ENCODE assay signal across 8 mouse cellular contexts in the genomic region with DNA sequence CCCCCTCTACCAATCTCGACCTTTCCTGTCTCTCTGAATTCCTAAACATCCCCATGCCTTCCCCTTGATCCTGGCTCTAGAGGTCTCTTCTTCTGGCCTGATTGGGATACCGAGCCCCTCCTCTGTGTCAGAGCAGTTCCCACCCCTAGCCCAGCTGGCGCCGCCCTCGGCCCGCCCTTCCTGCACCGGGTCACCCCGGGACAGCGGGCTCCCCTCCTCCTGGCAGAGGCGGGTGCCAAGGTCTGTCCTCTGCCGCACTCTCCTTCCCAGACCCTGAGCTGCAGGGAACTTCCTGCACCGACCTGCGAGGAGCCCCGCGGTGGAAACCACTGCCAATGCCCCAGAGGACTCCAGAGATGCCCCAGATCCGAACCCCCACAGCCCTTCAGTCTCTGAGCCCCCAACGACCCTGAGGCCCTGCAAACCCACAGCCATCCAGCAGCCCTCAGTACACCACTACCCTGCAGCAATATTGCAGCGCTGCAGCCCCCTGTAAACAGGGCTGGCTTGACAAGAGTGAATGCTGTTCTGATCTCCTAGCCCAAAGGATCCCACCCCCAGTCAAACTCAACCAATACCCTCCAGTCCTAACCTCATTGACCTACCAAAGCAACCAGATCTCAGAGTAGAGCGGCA. TPM values are rescaled to one million over a fixed set of nuclear protein-coding genes. Genes with fewer than 3 reads are reported as not detected.
A peak's percentile ranks its signal among the peaks of the same experiment; 100 is the strongest.
DNase-seq lines count a peak whose midpoint lies in the region; ATAC-seq and TF ChIP-seq lines count a peak whose summit lies in the region.

No protein-coding gene starts in this region.

- H3K9ac ChIP-seq in embryonic facial prominence, embryonic 14.5 days (ENCODE audit: low read depth, low read length) = no peak overlapping the region
- H3K9ac ChIP-seq in heart, embryonic 12.5 days = no peak overlapping the region
- no peak overlapping the region for H3K9ac ChIP-seq in liver, embryonic 16.5 days (ENCODE audit: low read depth, low read length)
- no peak overlapping the region for H3K9ac ChIP-seq in neural tube, embryonic 14.5 days (replicated peaks; ENCODE audit: low read depth, low read length)

- H3K4me2 ChIP-seq in embryonic facial prominence, embryonic 14.5 days (ENCODE audit: low read depth, low read length) = peak overlapping the region; percentile 47
- peak overlapping the region; percentile 59 for H3K4me2 ChIP-seq in heart, embryonic 12.5 days
- H3K4me2 ChIP-seq in liver, embryonic 16.5 days (ENCODE audit: low read depth, low read length) = no peak overlapping the region
- peak overlapping the region; percentile 22; the same call in 1 of the 2 replicates for H3K4me2 ChIP-seq in neural tube, embryonic 14.5 days (ENCODE audit: low read depth, low read length)

- H3K4me3 ChIP-seq in layer of hippocampus, adult 2 months = peak overlapping the region; percentile 1; the same call in 1 of the 2 replicates
- H3K4me3 ChIP-seq in embryonic facial prominence, embryonic 14.5 days (ENCODE audit: low read depth, low read length) = peak overlapping the region; percentile 5; the same call in 1 of the 2 replicates
- H3K4me3 ChIP-seq in heart, embryonic 12.5 days = peak overlapping the region; percentile 31
- no peak overlapping the region for H3K4me3 ChIP-seq in liver, embryonic 16.5 days (ENCODE audit: low read depth, low read length)
- no peak overlapping the region for H3K4me3 ChIP-seq in neural tube, embryonic 14.5 days (ENCODE audit: low read depth, low read length)

- no peaks in the 10 kb centered on the region for H3K27me3 ChIP-seq in embryonic facial prominence, embryonic 14.5 days (replicated peaks; ENCODE audit: control insufficient read depth, insufficient read depth, low read length)
- H3K27me3 ChIP-seq in heart, embryonic 12.5 days (replicated peaks) = no peaks in the 10 kb centered on the region
- no peaks in the 10 kb centered on the region for H3K27me3 ChIP-seq in liver, embryonic 16.5 days (ENCODE audit: control insufficient read depth, insufficient read depth, low read depth, low read length)
- no peaks in the 10 kb centered on the region for H3K27me3 ChIP-seq in neural tube, embryonic 14.5 days (ENCODE audit: control insufficient read depth, insufficient read depth, low read length)

- no peak for TF ChIP-seq CTCF in layer of hippocampus, adult 2 months (conservative IDR thresholded peaks at IDR 0.05)

- H3K36me3 ChIP-seq in embryonic facial prominence, embryonic 14.5 days (ENCODE audit: control insufficient read depth, insufficient read depth, low read length) = no peaks in the 10 kb centered on the region
- H3K36me3 ChIP-seq in heart, embryonic 12.5 days = no peaks in the 10 kb centered on the region
- no peaks in the 10 kb centered on the region for H3K36me3 ChIP-seq in liver, embryonic 16.5 days (ENCODE audit: control insufficient read depth, insufficient read depth)
- no peaks in the 10 kb centered on the region for H3K36me3 ChIP-seq in neural tube, embryonic 14.5 days (ENCODE audit: control insufficient read depth, insufficient read depth, low read length)

- H3K4me1 ChIP-seq in embryonic facial prominence, embryonic 14.5 days (ENCODE audit: control insufficient read depth, insufficient read depth, low read length) = no peaks in the 10 kb centered on the region
- H3K4me1 ChIP-seq in heart, embryonic 12.5 days (replicated peaks) = peaks cover 8% of the 10 kb centered on the region
- H3K4me1 ChIP-seq in liver, embryonic 16.5 days (ENCODE audit: control insufficient read depth, low read depth, low read length) = no peaks in the 10 kb centered on the region
- H3K4me1 ChIP-seq in neural tube, embryonic 14.5 days (ENCODE audit: control insufficient read depth, insufficient read depth, low read length) = no peaks in the 10 kb centered on the region

- DNase-seq in layer of hippocampus, adult 2 months (ENCODE audit: low spot score in 2 of 2) = peak in 1 of 2 experiments; percentile 25
- DNase-seq in layer of hippocampus, adult 9-10 months (ENCODE audit: low spot score) = no peak
- no peak for DNase-seq in embryonic facial prominence, embryonic 14.5 days (ENCODE audit: low spot score)
- peak; percentile 90 for DNase-seq in kidney, adult 9 months
- peak; percentile 45 for DNase-seq in urinary bladder, postnatal 14 days (ENCODE audit: low spot score)

- peak; percentile 89 for ATAC-seq in embryonic facial prominence, embryonic 14.5 days (ENCODE audit: low read depth)
- peak; percentile 53; the same call in 1 of the 2 replicates for ATAC-seq in heart, embryonic 12.5 days (ENCODE audit: insufficient number of reproducible peaks, low FRiP score)
- ATAC-seq in liver, embryonic 16.5 days (ENCODE audit: low read depth) = 0 out of 2 replicates have a peak, but pooled peaks have one; percentile 11
- ATAC-seq in neural tube, embryonic 14.5 days (ENCODE audit: low read depth) = peak; percentile 54; the same call in 1 of the 2 replicates

- WGBS in embryonic facial prominence, embryonic 14.5 days = 6% methylated on average over 19 of the region's 19 CpGs
- WGBS in heart, embryonic 12.5 days = 5% methylated on average over 17 of the region's 19 CpGs
- 8% methylated on average over 19 of the region's 19 CpGs for WGBS in liver, embryonic 16.5 days (ENCODE audit: insufficient replicate concordance)
- 8% methylated on average over 19 of the region's 19 CpGs for WGBS in neural tube, embryonic 14.5 days

- no peaks in the 10 kb centered on the region for H3K9me3 ChIP-seq in embryonic facial prominence, embryonic 14.5 days (ENCODE audit: control insufficient read depth, low read length)
- no peaks in the 10 kb centered on the region for H3K9me3 ChIP-seq in heart, embryonic 12.5 days (replicated peaks)
- no peaks in the 10 kb centered on the region for H3K9me3 ChIP-seq in liver, embryonic 16.5 days (replicated peaks; ENCODE audit: control insufficient read depth, low read length)
- H3K9me3 ChIP-seq in neural tube, embryonic 14.5 days (ENCODE audit: control insufficient read depth, low read length) = no peaks in the 10 kb centered on the region

- no peak overlapping the region for H3K27ac ChIP-seq in layer of hippocampus, adult 2 months
- H3K27ac ChIP-seq in embryonic facial prominence, embryonic 14.5 days (replicated peaks; ENCODE audit: low read depth, low read length) = no peak overlapping the region
- no peak overlapping the region for H3K27ac ChIP-seq in heart, embryonic 12.5 days (ENCODE audit: poor library complexity, severe bottlenecking)
- no peak overlapping the region for H3K27ac ChIP-seq in liver, embryonic 16.5 days (ENCODE audit: low read length)
- H3K27ac ChIP-seq in neural tube, embryonic 14.5 days (ENCODE audit: low read depth, low read length) = no peak overlapping the region

RNA-seq across cellular contexts. Expression of a gene that starts 27.1 kb away (rescaled TPM):
- 10 to 100 TPM; 42.8 to 45.0 TPM for total RNA-seq in layer of hippocampus, adult 2 months (2021)
- 3.3 and 3.5 TPM in 2 replicates for polyA plus RNA-seq in embryonic facial prominence, embryonic 14.5 days (2014; fragmentation: Nextera tagmentation; extraction: Ambion mirVana)
- polyA plus RNA-seq in heart, embryonic 12.5 days (2016; fragmentation: Nextera tagmentation; extraction: Ambion mirVana) = 0.64 and 0.96 TPM in 2 replicates
- 4.9 and 6.0 TPM in 2 replicates for polyA plus RNA-seq in liver, embryonic 16.5 days (2015; fragmentation: Nextera tagmentation; extraction: Ambion mirVana)
- 1.3 and 1.7 TPM in 2 replicates for polyA plus RNA-seq in neural tube, embryonic 14.5 days (2014; fragmentation: Nextera tagmentation; extraction: Ambion mirVana)

Comparison
In these comparisons a context has a peak if more than half of its experiments do, and no peak if none do; other contexts are left out.
1. DNase-seq: peak in kidney, adult 9 months (single experiment) and urinary bladder, postnatal 14 days (single experiment); none in layer of hippocampus, adult 9-10 months (single experiment) and embryonic facial prominence, embryonic 14.5 days (single experiment).
2. H3K4me3 ChIP-seq: peak in layer of hippocampus, adult 2 months (single experiment), embryonic facial prominence, embryonic 14.5 days (single experiment) and heart, embryonic 12.5 days (single experiment); none in liver, embryonic 16.5 days (single experiment) and neural tube, embryonic 14.5 days (single experiment).
3. ATAC-seq: peak in every context shown above with its lines; median percentile 89 in embryonic facial prominence, embryonic 14.5 days; 54 in neural tube, embryonic 14.5 days; 53 in heart, embryonic 12.5 days; 11 in liver, embryonic 16.5 days.